ENCODE assay signal across 1 mouse cellular context in the genomic region with DNA sequence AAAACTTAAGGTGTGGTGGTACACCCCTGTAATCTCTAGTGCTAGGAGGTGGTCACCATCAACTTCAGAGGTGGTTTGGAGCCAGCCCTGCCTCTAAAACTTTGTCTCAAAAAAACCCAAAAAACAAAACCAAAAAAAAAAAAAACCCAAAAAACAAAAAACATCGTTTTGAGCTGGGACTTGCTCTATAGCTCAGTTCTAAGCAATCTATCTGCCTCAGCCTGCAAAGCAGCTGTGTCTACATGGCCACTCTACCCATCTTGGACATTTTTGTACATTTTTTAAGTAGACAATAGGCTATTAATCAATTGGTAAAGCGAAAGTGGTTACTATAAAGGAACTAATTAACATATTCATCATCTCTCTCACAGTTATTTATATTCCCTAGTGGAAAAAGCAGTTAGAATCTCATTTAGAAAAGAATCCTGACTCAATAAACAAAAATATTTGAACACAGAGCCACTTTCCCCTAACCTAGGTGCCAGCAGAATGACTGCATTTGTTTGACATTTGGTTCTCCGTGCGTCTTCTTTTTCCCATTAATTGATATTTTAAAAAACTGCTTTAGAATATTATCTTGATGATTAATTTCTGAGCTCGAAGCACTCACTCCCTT.
TF ChIP-seq lines count a peak whose summit lies in the region.

No protein-coding gene starts in this region.

TF ChIP-seq in CH12.LX, 34 proteins besides CTCF, POLR2A, EP300 and RAD21 (continued from another document):
- TF ChIP-seq CHD1 (IDR thresholded peaks at IDR 0.05; ENCODE audit: low read depth, low read length): 0 out of 2 replicates have a peak, but pooled peaks have one; percentile 65
- TF ChIP-seq SIN3A (IDR thresholded peaks at IDR 0.05; ENCODE audit: low read length): peak; percentile 20; the same call in 1 of the 2 replicates
- TF ChIP-seq TBP (conservative IDR thresholded peaks at IDR 0.05; ENCODE audit: low read depth, low read length): no peak
- no peak for TF ChIP-seq MAX (IDR thresholded peaks at IDR 0.05; ENCODE audit: low read length)
- TF ChIP-seq ETS1 (conservative IDR thresholded peaks at IDR 0.05; ENCODE audit: low read depth, low read length): no peak
- no peak for TF ChIP-seq MEF2A (IDR thresholded peaks at IDR 0.05; ENCODE audit: borderline replicate concordance, low read depth, low read length)
- TF ChIP-seq USF2 (conservative IDR thresholded peaks at IDR 0.05; ENCODE audit: low read depth, low read length): no peak
- TF ChIP-seq ZMIZ1 (IDR thresholded peaks at IDR 0.05; ENCODE audit: low read depth, low read length): no peak
- peak; percentile 45; the same call in 1 of the 2 replicates for TF ChIP-seq ZNF384 (IDR thresholded peaks at IDR 0.05; ENCODE audit: low read depth, low read length)
TF ChIP-seq in CH12.LX: peak in this region for 3.
